Mouse (Mus musculus) heart, embryonic 12.5 days (tissue): ENCODE measurements around the gene Plekhg6. TPM values are rescaled to one million over a fixed set of nuclear protein-coding genes. Genes with fewer than 3 reads are reported as not detected.

ENCODE experiments used
- ATAC-seq: fragments of 200-750 bp; cut with Nextera tagmentation; 2 replicates; pipeline ENCODE4 v1.8.0; 2017; ENCODE audit warnings: moderate TSS enrichment, moderate library complexity; ENCODE audit not compliant: insufficient number of reproducible peaks, low FRiP score
- H3K27ac ChIP-seq: fragments of 300-500 bp; sonication (generic); 2 replicates; pipeline ENCODE4 v1.5.1; 2016; ENCODE audit warnings: mild to moderate bottlenecking, moderate library complexity; ENCODE audit not compliant: poor library complexity, severe bottlenecking
- H3K27me3 ChIP-seq: fragments of 300-500 bp; sonication (generic); replicated peaks from 2 replicates; pipeline ENCODE4 v1.6.1; 2016; ENCODE audit warnings: mild to moderate bottlenecking, moderate library complexity
- H3K36me3 ChIP-seq: fragments of 300-500 bp; sonication (generic); 2 replicates; pipeline ENCODE4 v1.6.1; 2016; ENCODE audit warnings: mild to moderate bottlenecking, moderate library complexity
- H3K4me1 ChIP-seq: fragments of 300-500 bp; sonication (generic); replicated peaks from 2 replicates; pipeline ENCODE4 v1.6.1; 2016; ENCODE audit warnings: mild to moderate bottlenecking
- H3K4me2 ChIP-seq: fragments of 300-500 bp; sonication (generic); 2 replicates; pipeline ENCODE4 v1.6.1; 2016; ENCODE audit warnings: mild to moderate bottlenecking, moderate library complexity
- H3K4me3 ChIP-seq: fragments of 300-500 bp; sonication (generic); 2 replicates; pipeline ENCODE4 v1.5.1; 2016; ENCODE audit warnings: mild to moderate bottlenecking
- H3K9ac ChIP-seq: fragments of 300-500 bp; sonication (generic); 2 replicates; pipeline ENCODE4 v1.6.1; 2016; ENCODE audit warnings: mild to moderate bottlenecking, moderate library complexity
- H3K9me3 ChIP-seq: fragments of 300-500 bp; sonication (generic); replicated peaks from 2 replicates; pipeline ENCODE4 v1.6.1; 2016; ENCODE audit warnings: mild to moderate bottlenecking, moderate library complexity
- WGBS: fragments of 180-500 bp; shearing (Covaris S2); methylation state at CpG from one replicate; pipeline ENCODE4 v1.1.7; 2016; 5-methylcytosine and 5-hydroxymethylcytosine counted together
- polyA plus RNA-seq: library from polyadenylated mRNA; unstranded; fragments of >200 nt; fragmentation: Nextera tagmentation; extraction: Ambion mirVana; gene quantifications from 2 replicates; pipeline ENCODE4 v1.2.1, GENCODE M21; 2016

The Plekhg6 gene
- polyA plus RNA-seq, 1 experiment from 2014 or later = not detected

GRCm38 (mm10) chr6:125353221-125353620 lies 27.4 kb downstream of the Plekhg6 start:
- H3K9me3 ChIP-seq = no peaks in the 10 kb centered on the region
- ATAC-seq = no peak
- H3K4me3 ChIP-seq = no peak overlapping the region
- no peak overlapping the region for H3K9ac ChIP-seq
- peaks cover 78% of the 10 kb centered on the region for H3K4me1 ChIP-seq
- H3K27ac ChIP-seq = 0 out of 2 replicates have a peak overlapping the region, but pooled peaks have one; percentile 63
- peaks cover 6% of the 10 kb centered on the region; the same call in 1 of the 2 replicates for H3K27me3 ChIP-seq
- 63% methylated on average over 11 of the region's 11 CpGs for WGBS
- H3K36me3 ChIP-seq = peaks cover 13% of the 10 kb centered on the region
- H3K4me2 ChIP-seq = peak overlapping the region; percentile 55; the same call in 1 of the 2 replicates

- Histone ChIP-seq H3K4me1 (peaks cover 80% of the 10 kb centered on the region), H3K9me3 (no peaks in the 10 kb centered on the region), H3K4me3 (no peak overlapping the region), H3K27me3 (0 out of 2 replicates have a peak, but pooled peaks cover 3% of the 10 kb centered on the region), H3K27ac (no peak overlapping the region), H3K4me2 (0 out of 2 replicates have a peak overlapping the region, but pooled peaks have one; percentile 55), H3K36me3 (peaks cover 9% of the 10 kb centered on the region), H3K9ac (no peak overlapping the region)
- ATAC-seq = no peak
- WGBS = 64% methylated on average over 4 of the region's 4 CpGs
Observed at GRCm38 (mm10) chr6:125352811-125353210, 27.8 kb downstream of the Plekhg6 start.

- Histone ChIP-seq H3K4me2 (peak overlapping the region; percentile 86), H3K27me3 (no peaks in the 10 kb centered on the region), H3K27ac (no peak overlapping the region), H3K9me3 (no peaks in the 10 kb centered on the region), H3K36me3 (peaks cover under 1% of the 10 kb centered on the region), H3K4me3 (no peak overlapping the region), H3K9ac (no peak overlapping the region), H3K4me1 (peaks cover 80% of the 10 kb centered on the region)
- no peak for ATAC-seq
- WGBS = 53% methylated on average over 5 of the region's 5 CpGs
Observed at GRCm38 (mm10) chr6:125352046-125352384, 28.6 kb downstream of the Plekhg6 start.

GRCm38 (mm10) chr6:125351368-125352045 lies 29.1 kb downstream of the Plekhg6 start:
- H3K27ac ChIP-seq = no peak overlapping the region
- no peak for ATAC-seq
- no peaks in the 10 kb centered on the region for H3K27me3 ChIP-seq
- H3K36me3 ChIP-seq = no peaks in the 10 kb centered on the region
- no peak overlapping the region for H3K4me3 ChIP-seq
- peaks cover 78% of the 10 kb centered on the region for H3K4me1 ChIP-seq
- H3K9ac ChIP-seq = 0 out of 2 replicates have a peak overlapping the region, but pooled peaks have one; percentile 1
- WGBS = 56% methylated on average over 8 of the region's 8 CpGs
- peak overlapping the region; percentile 86 for H3K4me2 ChIP-seq
- no peaks in the 10 kb centered on the region for H3K9me3 ChIP-seq

- Histone ChIP-seq H3K9me3 (no peaks in the 10 kb centered on the region), H3K27me3 (no peaks in the 10 kb centered on the region), H3K4me2 (peak overlapping the region; percentile 86), H3K4me1 (peaks cover 72% of the 10 kb centered on the region), H3K4me3 (peak overlapping the region; percentile 59), H3K27ac (no peak overlapping the region; the same call in 1 of the 2 replicates), H3K36me3 (no peaks in the 10 kb centered on the region), H3K9ac (peak overlapping the region; percentile 75)
- no peak for ATAC-seq
- 78% methylated on average over 2 of the region's 2 CpGs for WGBS
Observed at GRCm38 (mm10) chr6:125350995-125351324, 29.6 kb downstream of the Plekhg6 start.

- Histone ChIP-seq H3K4me3 (peak overlapping the region; percentile 59), H3K9ac (peak overlapping the region; percentile 75), H3K4me2 (peak overlapping the region; percentile 86), H3K9me3 (no peaks in the 10 kb centered on the region), H3K27ac (peak overlapping the region; percentile 52), H3K27me3 (no peaks in the 10 kb centered on the region), H3K4me1 (peaks cover 67% of the 10 kb centered on the region), H3K36me3 (no peaks in the 10 kb centered on the region)
- WGBS = 9% methylated on average over 20 of the region's 20 CpGs
- ATAC-seq = no peak
Observed at GRCm38 (mm10) chr6:125350231-125350994, 30.2 kb downstream of the Plekhg6 start.

GRCm38 (mm10) chr6:125349575-125350230 lies 30.9 kb downstream of the Plekhg6 start:
- Histone ChIP-seq H3K9ac (peak overlapping the region; percentile 75), H3K4me1 (peaks cover 59% of the 10 kb centered on the region), H3K27me3 (no peaks in the 10 kb centered on the region), H3K9me3 (no peaks in the 10 kb centered on the region), H3K4me3 (peak overlapping the region; percentile 59), H3K36me3 (no peaks in the 10 kb centered on the region), H3K4me2 (peak overlapping the region; percentile 86), H3K27ac (peak overlapping the region; percentile 52)
- WGBS = under 1% methylated on average over 27 of the region's 27 CpGs
- ATAC-seq = peak; percentile 79

GRCm38 (mm10) chr6:125348721-125349574 lies 31.6 kb downstream of the Plekhg6 start, which contains the start of gene Tnfrsf1a:
Tnfrsf1a (plus strand) TSS chr6:125349362.
- H3K9me3 ChIP-seq = no peaks in the 10 kb centered on the region
- H3K4me2 ChIP-seq = peak within 1 kb of the TSS; percentile 86
- peak within 1 kb of the TSS; percentile 52 for H3K27ac ChIP-seq
- peaks cover 1% of the 10 kb centered on the region; the same call in 1 of the 2 replicates for H3K27me3 ChIP-seq
- no peaks in the 10 kb centered on the region for H3K36me3 ChIP-seq
- WGBS = 7% methylated on average over 22 of the region's 22 CpGs
- no peak; the same call in 1 of the 2 replicates for ATAC-seq
- peak within 1 kb of the TSS; percentile 59 for H3K4me3 ChIP-seq
- peak within 1 kb of the TSS; percentile 75 for H3K9ac ChIP-seq
- peaks cover 53% of the 10 kb centered on the region for H3K4me1 ChIP-seq

GRCm38 (mm10) chr6:125346029-125346428 lies 34.6 kb downstream of the Plekhg6 start:
- ATAC-seq = no peak
- Histone ChIP-seq H3K27me3 (peaks cover 11% of the 10 kb centered on the region), H3K27ac (no peak overlapping the region), H3K36me3 (no peaks in the 10 kb centered on the region), H3K4me2 (no peak overlapping the region), H3K9me3 (no peaks in the 10 kb centered on the region), H3K4me3 (no peak overlapping the region), H3K4me1 (peaks cover 28% of the 10 kb centered on the region), H3K9ac (no peak overlapping the region)
- 46% methylated on average over 2 of the region's 2 CpGs for WGBS

- 56% methylated on average over 1 of the region's 1 CpGs for WGBS
Observed at GRCm38 (mm10) chr6:125345625-125346024, 35.0 kb downstream of the Plekhg6 start.

More at GRCm38 (mm10) chr6:125345625-125346024, 35.0 kb downstream of the Plekhg6 start:
- Histone ChIP-seq H3K4me2 (no peak overlapping the region), H3K27ac (no peak overlapping the region), H3K9ac (no peak overlapping the region), H3K36me3 (no peaks in the 10 kb centered on the region), H3K9me3 (no peaks in the 10 kb centered on the region), H3K4me1 (peaks cover 26% of the 10 kb centered on the region), H3K27me3 (peaks cover 11% of the 10 kb centered on the region), H3K4me3 (no peak overlapping the region)
- no peak for ATAC-seq
